Mouse (Mus musculus) G1E (cell line): ENCODE data around the gene Elovl1.

ENCODE experiments used
- CTCF ChIP-seq: IDR thresholded peaks from 2 replicates; pipeline ENCODE4 v1.5.1; 2012; ENCODE audit warnings: low read depth, low read length, inconsistent platforms, mixed read lengths
- GATA1 ChIP-seq: IDR thresholded peaks from 2 replicates; pipeline ENCODE4 v1.6.1; 2012; ENCODE audit warnings: borderline replicate concordance, low read length, inconsistent platforms, mixed read lengths
- POLR2AphosphoS5 ChIP-seq: IDR thresholded peaks from 2 replicates; pipeline ENCODE4 v1.6.1; 2012; ENCODE audit warnings: low read depth, low read length, inconsistent platforms; ENCODE audit not compliant: insufficient replicate concordance

DNA sequence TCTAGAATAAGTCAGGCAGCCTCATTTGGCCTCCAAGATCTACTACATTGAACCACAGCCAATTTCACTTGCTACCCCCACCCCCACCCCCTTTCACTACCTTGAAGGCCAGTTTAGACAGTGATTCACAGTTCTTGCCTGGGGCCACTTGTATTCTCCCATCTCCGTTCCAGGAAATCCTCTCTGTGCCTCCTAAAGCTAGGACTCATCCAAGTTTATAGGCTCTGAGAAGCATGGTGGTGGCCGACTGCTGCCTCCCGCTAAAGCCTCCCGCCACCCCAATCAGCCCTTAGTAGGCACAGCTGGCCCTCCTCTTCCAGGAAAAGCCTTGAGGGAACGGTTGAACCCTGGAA, 502 bp upstream of the Elovl1 start:
- TF ChIP-seq POLR2AphosphoS5 = no peak
- no peak for TF ChIP-seq CTCF
- no peak for TF ChIP-seq GATA1
